Comparison of ENCODE assay signal across 8 mouse cellular contexts in the genomic region with DNA sequence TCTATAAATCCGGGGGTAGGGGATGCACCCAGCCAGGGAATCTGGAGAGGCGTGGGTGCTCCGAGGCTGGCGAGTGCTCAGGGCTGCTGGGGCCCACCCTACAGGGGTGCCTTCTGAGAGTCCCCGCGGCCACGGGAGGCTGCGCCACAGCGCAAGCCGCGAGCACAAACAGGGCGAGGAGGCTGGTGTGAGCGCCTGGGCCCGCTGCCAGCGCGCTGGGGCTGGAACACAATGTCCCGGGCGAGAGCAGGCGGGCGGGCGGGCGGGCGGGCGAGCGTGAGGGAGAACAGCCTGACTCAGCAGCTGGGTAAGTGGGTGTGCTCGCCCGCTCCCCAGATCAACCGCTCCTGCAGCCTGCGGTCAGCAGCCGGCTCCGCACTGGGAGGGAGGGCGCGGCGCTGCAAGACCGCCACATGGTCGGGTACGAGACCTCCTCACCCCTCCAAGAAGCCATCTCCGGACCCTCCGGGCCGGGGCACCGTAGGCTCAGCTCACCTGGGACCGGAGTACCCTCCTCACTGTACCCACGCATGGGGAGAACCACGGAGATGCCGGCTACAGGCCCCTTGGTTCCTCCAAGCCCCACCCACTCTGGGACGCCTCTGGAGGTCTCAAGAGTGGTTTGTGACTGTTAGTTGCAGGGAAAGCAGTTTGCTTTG. TPM values are rescaled to one million over a fixed set of nuclear protein-coding genes. Genes with fewer than 3 reads are reported as not detected.
A peak's percentile ranks its signal among the peaks of the same experiment; 100 is the strongest.
DNase-seq lines count a peak whose midpoint lies in the region; ATAC-seq lines count a peak whose summit lies in the region.

No protein-coding gene starts in this region.

- peak overlapping the region; percentile 90 for H3K27ac ChIP-seq in intestine, embryonic 15.5 days
- H3K27ac ChIP-seq in midbrain, embryonic 10.5 days (replicated peaks): peak overlapping the region; percentile 84

- H3K4me3 ChIP-seq in intestine, embryonic 15.5 days (replicated peaks): peak overlapping the region; percentile 46
- peak overlapping the region; percentile 64 for H3K4me3 ChIP-seq in midbrain, embryonic 10.5 days

- ATAC-seq in activated CD4-positive, CD25-positive, alpha-beta regulatory T cell, adult 4 months: peak; percentile 12
- peak; percentile 48 for ATAC-seq in intestine, embryonic 15.5 days
- no peak for ATAC-seq in erythroid progenitor cell, adult 5-6 weeks (replicated peaks; ENCODE audit: low FRiP score, poor library complexity, severe bottlenecking)

- 1% methylated on average over 46 of the region's 46 CpGs for WGBS in intestine, embryonic 15.5 days
- under 1% methylated on average over 41 of the region's 46 CpGs for WGBS in midbrain, embryonic 10.5 days

- peak overlapping the region; percentile 96 for H3K4me2 ChIP-seq in intestine, embryonic 15.5 days (replicated peaks)

- peaks cover 38% of the 10 kb centered on the region for H3K4me1 ChIP-seq in intestine, embryonic 15.5 days (replicated peaks)
- peaks cover 61% of the 10 kb centered on the region for H3K4me1 ChIP-seq in midbrain, embryonic 10.5 days

- intact Hi-C loops in left cerebral cortex, postnatal 36 days (cut with DNase I): no loop called here

- H3K27me3 ChIP-seq in intestine, embryonic 15.5 days (replicated peaks): no peaks in the 10 kb centered on the region
- H3K27me3 ChIP-seq in midbrain, embryonic 10.5 days (ENCODE audit: low read depth, poor library complexity, severe bottlenecking): peaks cover 84% of the 10 kb centered on the region

- peak; percentile 54 to 63 for DNase-seq in cerebellum, postnatal 4 days (ENCODE audit: low spot score in 2 of 2)
- DNase-seq in gastrocnemius, postnatal 10 days: peak; percentile 87
- DNase-seq in left cerebral cortex, postnatal 36 days (ENCODE audit: low spot score in 2 of 2): peak; percentile 93
- DNase-seq in midbrain, embryonic 10.5 days (ENCODE audit: low spot score): peak; percentile 53
- DNase-seq in spleen, adult 12 weeks (ENCODE audit: low spot score): peak; percentile 8

- H3K9me3 ChIP-seq in intestine, embryonic 15.5 days: no peaks in the 10 kb centered on the region
- H3K9me3 ChIP-seq in midbrain, embryonic 10.5 days (replicated peaks): peaks cover 8% of the 10 kb centered on the region; the same call in 1 of the 2 replicates

- peak overlapping the region; percentile 56 for H3K9ac ChIP-seq in intestine, embryonic 15.5 days

- no peaks in the 10 kb centered on the region for H3K36me3 ChIP-seq in intestine, embryonic 15.5 days
- no peaks in the 10 kb centered on the region for H3K36me3 ChIP-seq in midbrain, embryonic 10.5 days

RNA-seq across cellular contexts. Expression of a gene that starts 0.8 kb away (rescaled TPM):
- polyA plus RNA-seq in activated CD4-positive, CD25-positive, alpha-beta regulatory T cell, adult 4 months (2017; shearing (Covaris generic)): 10 to 100 TPM; 17.9 to 24.0 TPM
- total RNA-seq in gastrocnemius, postnatal 10 days (2021): 10 to 100 TPM in 1 of 2 experiments, 1 to 10 TPM in 1; 6.0 to 14.4 TPM
- polyA plus RNA-seq in intestine, embryonic 15.5 days (2015; fragmentation: Nextera tagmentation; extraction: Ambion mirVana): 25.9 and 26.6 TPM in 2 replicates
- total RNA-seq in left cerebral cortex, postnatal 36 days (2021): 10 to 100 TPM; 40.4 to 69.3 TPM
- polyA plus RNA-seq in midbrain, embryonic 10.5 days (2016; fragmentation: Nextera tagmentation; extraction: Ambion mirVana): 28.9 and 31.9 TPM in 2 replicates
- total RNA-seq in erythroid progenitor cell, adult 5-6 weeks (2015; ENCODE audit: low replicate concordance): 5.9 and 6.8 TPM in 2 replicates
- total RNA-seq in erythroid progenitor cell, adult 5-6 weeks (2017; ENCODE audit: low replicate concordance): 7.6 and 10.6 TPM in 2 replicates

RNA-seq across cellular contexts. Expression of a gene that starts 12.5 kb away (rescaled TPM):
- polyA plus RNA-seq in activated CD4-positive, CD25-positive, alpha-beta regulatory T cell, adult 4 months (2017; shearing (Covaris generic)): not detected
- total RNA-seq in gastrocnemius, postnatal 10 days (2021): not detected
- not detected in 2 replicates for polyA plus RNA-seq in intestine, embryonic 15.5 days (2015; fragmentation: Nextera tagmentation; extraction: Ambion mirVana)
- total RNA-seq in left cerebral cortex, postnatal 36 days (2021): not detected
- polyA plus RNA-seq in midbrain, embryonic 10.5 days (2016; fragmentation: Nextera tagmentation; extraction: Ambion mirVana): not detected in 2 replicates
- total RNA-seq in erythroid progenitor cell, adult 5-6 weeks (2015; ENCODE audit: low replicate concordance): not detected in 2 replicates
- total RNA-seq in erythroid progenitor cell, adult 5-6 weeks (2017; ENCODE audit: low replicate concordance): not detected in 2 replicates

RNA-seq across cellular contexts. Expression of a gene that starts 31.1 kb away (rescaled TPM):
- not detected for polyA plus RNA-seq in activated CD4-positive, CD25-positive, alpha-beta regulatory T cell, adult 4 months (2017; shearing (Covaris generic))
- not detected for total RNA-seq in gastrocnemius, postnatal 10 days (2021)
- polyA plus RNA-seq in intestine, embryonic 15.5 days (2015; fragmentation: Nextera tagmentation; extraction: Ambion mirVana): not detected in 2 replicates
- total RNA-seq in left cerebral cortex, postnatal 36 days (2021): not detected
- not detected in 2 replicates for polyA plus RNA-seq in midbrain, embryonic 10.5 days (2016; fragmentation: Nextera tagmentation; extraction: Ambion mirVana)
- not detected in 2 replicates for total RNA-seq in erythroid progenitor cell, adult 5-6 weeks (2015; ENCODE audit: low replicate concordance)
- total RNA-seq in erythroid progenitor cell, adult 5-6 weeks (2017; ENCODE audit: low replicate concordance): not detected in 2 replicates

RNA-seq across cellular contexts. Expression of a gene that starts 42.5 kb away (rescaled TPM):
- not detected for polyA plus RNA-seq in activated CD4-positive, CD25-positive, alpha-beta regulatory T cell, adult 4 months (2017; shearing (Covaris generic))
- not detected for total RNA-seq in gastrocnemius, postnatal 10 days (2021)
- polyA plus RNA-seq in intestine, embryonic 15.5 days (2015; fragmentation: Nextera tagmentation; extraction: Ambion mirVana): 958 and 2,971 TPM in 2 replicates
- not detected for total RNA-seq in left cerebral cortex, postnatal 36 days (2021)
- not detected in 2 replicates for polyA plus RNA-seq in midbrain, embryonic 10.5 days (2016; fragmentation: Nextera tagmentation; extraction: Ambion mirVana)
- not detected in 2 replicates for total RNA-seq in erythroid progenitor cell, adult 5-6 weeks (2015; ENCODE audit: low replicate concordance)
- total RNA-seq in erythroid progenitor cell, adult 5-6 weeks (2017; ENCODE audit: low replicate concordance): not detected in 2 replicates

RNA-seq across cellular contexts. Expression of a gene that starts 57.4 kb away (rescaled TPM):
- polyA plus RNA-seq in activated CD4-positive, CD25-positive, alpha-beta regulatory T cell, adult 4 months (2017; shearing (Covaris generic)): 1 to 10 TPM in 1 of 2 experiments, under 1 TPM in 1; 0.64 to 1.7 TPM
- total RNA-seq in gastrocnemius, postnatal 10 days (2021): not detected
- 1.3 and 1.8 TPM in 2 replicates for polyA plus RNA-seq in intestine, embryonic 15.5 days (2015; fragmentation: Nextera tagmentation; extraction: Ambion mirVana)
- 1 to 10 TPM; 3.1 to 3.2 TPM for total RNA-seq in left cerebral cortex, postnatal 36 days (2021)
- polyA plus RNA-seq in midbrain, embryonic 10.5 days (2016; fragmentation: Nextera tagmentation; extraction: Ambion mirVana): 1.2 and 1.5 TPM in 2 replicates
- total RNA-seq in erythroid progenitor cell, adult 5-6 weeks (2015; ENCODE audit: low replicate concordance): not detected in 2 replicates
- not detected in 2 replicates for total RNA-seq in erythroid progenitor cell, adult 5-6 weeks (2017; ENCODE audit: low replicate concordance)

Comparison
In these comparisons a context has a peak if more than half of its experiments do, and no peak if none do; other contexts are left out.
1. DNase-seq: peak in every context shown above with its lines; median percentile 93 in left cerebral cortex, postnatal 36 days; 87 in gastrocnemius, postnatal 10 days; 58 in cerebellum, postnatal 4 days; 53 in midbrain, embryonic 10.5 days; 8 in spleen, adult 12 weeks.